Mouse (Mus musculus) heart, adult 11 months (tissue): Measurements from ENCODE around the gene 4930453N24Rik.
A peak's percentile ranks its signal among the peaks of the same experiment; 100 is the strongest.

Experiments
- DNase-seq: peaks from one replicate; pipeline ENCODE4 v3.0.0; 2022

Gene 4930453N24Rik

DNA sequence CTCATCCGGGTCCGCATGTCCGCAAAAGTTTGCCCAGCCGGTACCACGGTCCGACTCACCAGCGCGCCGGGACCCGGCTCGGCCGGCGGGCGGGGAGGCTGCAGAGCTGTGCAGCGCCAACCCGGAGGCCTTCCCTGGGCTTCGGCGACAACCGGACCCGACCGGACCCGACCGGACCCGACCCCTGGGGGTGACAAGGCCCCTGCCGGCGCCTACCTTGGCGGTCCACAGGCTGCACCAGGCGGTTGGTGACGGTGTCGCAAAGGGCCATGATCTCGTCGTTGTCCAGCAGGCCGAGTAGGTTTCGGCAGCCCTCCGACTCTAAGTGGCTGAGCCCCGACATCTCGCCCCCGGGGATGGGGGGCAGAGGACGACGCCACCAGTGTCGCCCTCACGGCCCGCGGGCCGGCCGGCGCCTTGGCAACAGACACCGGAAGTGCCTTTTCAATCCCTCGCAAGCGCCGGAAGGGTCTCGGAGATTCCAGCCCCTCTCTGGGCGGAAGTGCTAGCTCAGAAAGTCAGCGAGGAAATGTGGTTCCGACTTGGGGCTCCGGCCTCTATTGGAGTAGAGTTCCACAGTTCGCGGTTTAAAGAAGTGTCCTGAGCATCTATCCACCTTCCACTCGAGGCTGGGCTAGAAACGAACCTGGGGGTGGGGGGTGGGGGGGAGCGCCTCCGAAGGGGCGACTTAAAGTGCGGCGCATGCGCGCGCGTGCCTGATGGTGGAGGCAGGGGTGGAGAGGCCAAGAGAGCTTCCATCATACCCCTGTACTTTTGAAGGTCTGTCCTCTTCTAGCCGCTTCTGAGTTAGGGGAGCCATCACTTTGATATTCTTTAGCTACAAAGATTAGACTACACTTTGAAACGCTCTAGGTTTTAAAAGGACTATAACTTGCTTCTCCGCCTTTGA lies at the start of gene 4930453N24Rik:
Gene 4930453N24Rik, minus strand, starts transcription at position 641 of the 910 bp plus-strand sequence.
- DNase-seq, result peak; percentile 98

DNA sequence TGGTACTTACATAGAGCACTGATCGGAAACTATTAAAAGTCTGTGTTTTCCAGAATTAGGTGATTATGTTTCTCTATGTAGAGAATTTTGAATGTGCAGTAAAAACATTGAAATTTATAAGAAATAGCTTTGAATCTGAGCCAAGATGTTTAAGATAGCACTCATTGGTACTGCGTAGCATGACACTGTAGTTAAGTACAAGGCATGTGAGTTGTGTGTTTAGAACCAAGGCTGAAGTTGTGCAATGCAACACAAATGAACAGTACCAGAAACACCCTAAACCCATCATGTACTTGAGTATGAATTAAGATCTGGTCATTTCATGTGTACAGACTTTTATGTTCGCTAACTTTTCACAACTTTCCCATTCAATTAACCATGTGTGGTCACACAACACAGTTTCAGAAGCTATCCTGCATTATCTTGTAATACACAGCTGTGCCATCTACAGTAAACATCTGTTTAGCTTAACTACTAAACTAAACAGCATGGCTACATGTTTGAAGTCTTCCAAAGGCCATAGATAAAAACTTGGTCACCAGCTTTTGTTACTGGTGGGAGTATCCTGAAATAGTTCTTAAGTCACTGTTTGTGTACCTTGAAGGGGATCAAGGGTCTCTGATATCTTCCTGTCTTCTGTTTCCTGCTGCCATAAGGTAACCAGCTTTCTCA lies 46.3 kb upstream of the 4930453N24Rik start:
- DNase-seq, result no peak

DNA sequence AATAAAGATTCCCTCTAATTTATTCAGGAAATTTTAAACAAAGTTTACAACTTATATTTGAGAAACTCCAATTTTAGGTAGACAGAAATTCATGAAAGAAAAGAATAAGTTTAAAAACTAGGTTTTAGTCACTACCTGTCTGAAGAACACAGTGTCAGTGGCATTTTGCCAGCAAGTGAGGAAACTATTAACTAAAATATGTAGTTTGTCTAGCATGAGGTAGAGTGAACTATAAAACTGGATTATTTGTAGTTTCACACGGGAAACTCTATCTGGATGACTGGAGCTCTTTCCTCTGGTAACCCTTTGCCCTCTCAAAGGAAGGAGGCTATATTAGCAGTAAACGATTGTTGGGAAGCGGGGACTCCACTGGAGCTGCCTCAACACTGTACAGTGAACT lies 32.1 kb upstream of the 4930453N24Rik start:
- no peak for DNase-seq

DNA sequence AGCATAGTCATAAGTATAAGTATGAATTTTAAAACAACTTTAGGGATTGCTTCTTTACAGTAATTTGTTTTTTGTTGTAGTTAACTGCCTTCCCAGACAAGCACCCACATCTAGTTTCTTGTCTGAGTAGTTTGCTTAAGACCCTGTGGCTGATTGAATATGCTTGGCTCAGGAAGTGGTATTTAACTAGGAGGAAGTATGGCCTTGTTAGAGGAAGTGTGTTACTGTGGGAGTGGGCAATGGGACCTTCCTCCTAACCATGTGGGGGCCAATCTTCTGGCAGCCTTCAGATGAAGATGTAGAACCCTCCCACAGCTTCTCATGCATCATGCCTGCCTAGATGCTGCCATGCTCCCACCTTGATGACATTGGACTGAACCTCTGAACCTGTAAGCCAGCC lies 30.7 kb upstream of the 4930453N24Rik start:
- no peak for DNase-seq

DNA sequence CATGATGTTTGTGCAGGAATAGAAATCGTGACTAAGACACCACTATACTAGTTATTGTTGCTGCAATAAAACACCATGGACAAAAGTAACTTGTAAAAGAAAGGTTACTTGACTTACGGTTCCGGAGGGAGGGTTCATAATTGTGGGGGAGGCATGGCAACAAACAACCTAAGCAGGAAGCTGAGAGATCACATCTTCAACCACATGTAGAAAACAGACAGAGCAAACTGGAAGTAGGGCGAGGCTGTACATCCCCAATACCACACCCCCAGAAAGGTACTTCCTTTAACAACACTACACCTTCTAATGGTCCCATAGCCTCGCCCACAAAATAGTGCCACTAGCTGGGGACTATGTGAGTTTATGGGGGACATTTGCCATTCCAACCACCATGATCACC lies 29.4 kb upstream of the 4930453N24Rik start:
- DNase-seq, result peak; percentile 35

DNA sequence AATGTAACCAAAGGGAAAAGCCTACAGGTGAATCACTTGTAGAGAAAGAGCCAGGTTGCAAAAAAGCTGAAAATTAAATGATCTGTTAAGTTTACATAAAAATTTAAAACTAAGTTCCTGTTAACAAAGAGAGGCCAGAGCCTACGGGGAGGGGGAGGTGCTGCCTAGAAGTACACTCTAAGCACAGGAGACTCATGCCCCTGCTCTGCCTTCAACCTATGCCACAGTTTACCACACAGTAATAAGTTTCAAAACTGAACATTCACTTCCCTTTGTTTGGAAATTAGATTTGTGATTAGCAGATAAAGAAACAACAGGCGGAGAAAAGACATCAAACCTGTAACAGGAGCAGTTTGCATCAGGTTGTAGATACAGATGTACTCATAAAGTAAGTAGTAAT lies 23.8 kb upstream of the 4930453N24Rik start:
- no peak for DNase-seq

DNA sequence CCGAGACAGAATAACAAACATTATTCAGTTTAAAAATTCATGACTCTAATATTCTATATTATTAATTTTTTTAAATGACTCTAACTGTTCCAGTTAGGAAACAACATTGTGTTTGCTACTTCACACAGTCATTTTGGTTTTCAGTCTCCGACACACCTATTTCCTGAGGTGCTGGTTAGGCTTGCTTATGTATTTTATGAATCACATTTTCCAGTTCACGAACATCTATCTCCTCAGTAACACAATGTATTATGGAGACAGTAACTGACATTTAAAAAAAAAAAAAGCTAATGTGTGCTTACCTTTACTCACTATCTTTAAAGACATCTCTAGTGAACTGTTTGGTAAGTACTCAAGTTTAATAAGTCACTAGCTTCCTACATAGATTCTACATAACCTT lies 18.7 kb upstream of the 4930453N24Rik start:
- DNase-seq, result no peak

DNA sequence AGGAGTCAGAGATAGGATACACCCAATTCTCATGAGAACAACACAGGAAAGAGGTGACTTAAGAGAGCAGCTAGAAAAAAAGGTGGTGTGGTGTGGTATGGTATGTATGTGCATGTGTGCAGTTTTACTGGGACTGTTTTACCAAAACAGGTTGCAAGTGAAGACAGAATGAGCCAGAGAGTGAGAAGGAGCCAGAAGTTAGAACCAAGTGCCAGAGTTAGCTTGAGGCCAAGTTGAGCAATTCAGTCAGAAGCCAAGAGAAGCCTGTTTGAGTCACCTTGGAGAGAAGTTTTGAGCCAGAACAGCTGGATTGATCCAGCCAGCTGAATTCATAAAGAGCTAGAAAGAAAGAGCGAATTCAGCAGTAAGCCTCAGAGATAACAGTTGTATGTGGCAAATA lies 4.6 kb upstream of the 4930453N24Rik start:
- peak; percentile 53 for DNase-seq

DNA sequence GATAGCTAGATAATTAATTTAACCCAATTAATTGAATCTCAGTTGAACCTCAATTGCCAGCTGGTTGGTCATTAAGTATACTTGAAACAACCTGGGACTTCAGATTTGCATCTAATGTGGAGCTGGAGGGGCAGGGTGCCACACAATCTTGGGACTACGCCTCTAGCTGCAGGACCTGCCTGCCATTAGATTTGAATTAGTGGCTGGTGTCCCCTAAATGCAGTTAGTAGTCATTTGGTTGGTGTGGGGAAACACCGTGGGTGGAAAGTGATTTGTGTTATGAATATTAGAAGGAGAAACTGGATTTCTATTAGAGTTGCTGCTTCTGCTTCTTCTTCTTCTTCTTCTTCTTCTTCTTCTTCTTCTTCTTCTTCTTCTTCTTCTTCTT lies 464 bp upstream of the 4930453N24Rik start:
- peak; percentile 80 for DNase-seq

DNA sequence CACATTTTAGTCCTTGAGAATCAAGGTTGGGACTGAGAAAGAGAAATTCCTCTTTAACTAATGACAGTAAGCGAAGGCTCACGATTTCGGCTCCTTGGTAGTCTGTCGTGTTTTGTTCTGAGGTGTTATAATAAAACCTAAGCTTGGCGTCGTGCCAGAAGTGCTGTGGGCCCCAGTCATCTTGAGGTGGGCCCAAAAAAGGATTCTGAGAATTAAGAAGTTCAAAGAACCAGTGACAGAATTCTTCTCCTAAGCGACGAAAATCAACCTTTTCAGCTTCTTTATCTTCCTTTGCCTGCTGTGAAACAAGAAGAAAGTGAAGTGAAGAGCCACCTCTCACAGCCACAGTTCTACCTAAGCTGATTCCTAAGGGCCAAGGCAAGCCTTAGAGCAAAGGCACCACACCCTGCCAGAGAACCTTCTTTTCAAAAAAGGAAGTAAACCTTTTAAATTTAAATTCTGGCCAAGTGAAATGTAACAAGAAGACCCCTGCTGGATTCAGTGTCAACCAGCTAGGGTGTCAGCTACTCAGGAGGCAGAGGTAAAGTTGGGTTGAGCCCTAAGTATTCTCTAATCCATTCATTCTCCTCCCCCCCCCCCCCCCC lies 4.2 kb downstream of the 4930453N24Rik start:
- no peak for DNase-seq

DNA sequence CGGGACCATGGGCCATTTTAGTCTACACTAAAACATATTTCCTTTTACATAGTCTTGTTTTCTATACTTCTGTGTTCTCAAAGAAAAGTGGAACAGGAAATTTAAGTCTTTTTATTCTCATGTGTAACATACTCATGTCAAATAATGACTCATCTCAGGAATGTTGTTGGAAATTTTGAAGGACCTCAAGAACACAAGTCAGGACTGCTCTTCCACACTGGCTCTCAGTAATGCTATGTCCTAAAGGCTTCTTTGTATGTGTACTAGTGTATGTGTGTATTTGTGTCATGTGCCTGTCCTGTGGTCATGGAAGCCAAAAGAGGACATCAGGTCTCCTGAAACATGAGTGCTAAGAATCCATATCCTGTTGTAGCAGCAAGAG lies 11.7 kb downstream of the 4930453N24Rik start:
- no peak for DNase-seq

DNA sequence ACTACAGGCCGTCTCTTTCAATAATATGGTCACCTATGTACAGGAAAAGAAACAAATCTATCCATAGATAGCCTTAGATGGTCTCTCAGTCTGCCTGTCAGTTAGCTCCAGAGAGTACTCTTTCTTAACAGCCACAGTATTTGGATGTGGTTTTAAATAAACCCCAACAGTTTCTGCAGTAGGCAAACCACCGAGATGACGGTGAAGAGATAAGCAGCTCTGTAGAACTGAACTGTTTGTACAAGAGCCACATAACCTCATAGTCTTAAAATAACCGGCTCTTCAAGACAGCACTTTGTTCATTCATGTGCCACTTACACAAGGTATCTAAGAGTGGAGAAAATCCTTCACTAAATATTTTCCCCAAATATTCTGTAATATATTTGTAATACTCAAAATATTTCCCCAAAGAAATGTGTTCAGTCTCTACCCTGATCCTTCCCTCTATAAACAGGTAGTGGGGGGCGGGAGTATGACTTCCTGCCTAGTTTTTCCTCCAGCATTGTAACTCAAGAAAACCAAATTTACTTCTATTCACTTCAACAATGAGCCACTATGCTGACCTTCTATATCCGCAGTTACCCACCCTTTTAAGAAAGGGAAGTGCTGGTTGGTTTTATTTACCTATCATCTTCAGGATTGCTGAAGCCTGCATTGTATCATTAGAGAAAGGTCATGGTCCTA lies 12.3 kb downstream of the 4930453N24Rik start:
- DNase-seq, result no peak

DNA sequence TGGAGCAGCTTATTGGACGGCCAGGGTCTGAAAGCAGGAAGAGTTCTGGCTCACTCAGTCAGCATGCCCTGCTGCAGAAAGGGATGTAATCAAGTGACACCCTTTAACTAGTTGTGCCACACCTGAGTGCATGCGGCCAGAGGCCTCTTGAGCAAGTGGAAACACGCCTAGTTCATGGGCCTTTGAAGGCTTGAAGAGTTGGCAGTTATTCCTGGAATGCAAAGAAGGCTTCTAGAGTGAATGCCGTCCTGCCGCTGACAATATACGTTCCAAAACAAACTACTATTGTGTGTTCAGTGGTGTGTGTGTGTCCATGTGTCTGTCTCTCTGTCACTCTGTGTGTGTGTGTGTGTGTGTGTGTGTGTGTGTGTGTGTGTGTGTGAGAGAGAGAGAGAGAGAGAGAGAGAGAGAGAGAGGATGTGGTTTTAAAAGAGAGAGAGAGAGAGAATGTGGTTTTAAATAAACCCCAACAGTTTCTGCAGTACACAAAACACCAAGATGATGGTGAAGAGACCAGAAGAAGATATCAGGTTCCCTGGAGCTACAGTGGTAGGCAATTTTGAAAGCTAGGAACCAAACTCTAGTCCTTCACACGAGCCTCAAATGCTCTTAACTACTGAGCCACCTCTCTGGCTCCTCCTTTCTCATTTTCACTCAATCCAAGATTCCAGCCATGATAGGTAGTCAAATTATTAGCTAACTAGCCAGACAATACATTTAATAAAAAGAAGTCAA lies 13.1 kb downstream of the 4930453N24Rik start:
- DNase-seq, result no peak

DNA sequence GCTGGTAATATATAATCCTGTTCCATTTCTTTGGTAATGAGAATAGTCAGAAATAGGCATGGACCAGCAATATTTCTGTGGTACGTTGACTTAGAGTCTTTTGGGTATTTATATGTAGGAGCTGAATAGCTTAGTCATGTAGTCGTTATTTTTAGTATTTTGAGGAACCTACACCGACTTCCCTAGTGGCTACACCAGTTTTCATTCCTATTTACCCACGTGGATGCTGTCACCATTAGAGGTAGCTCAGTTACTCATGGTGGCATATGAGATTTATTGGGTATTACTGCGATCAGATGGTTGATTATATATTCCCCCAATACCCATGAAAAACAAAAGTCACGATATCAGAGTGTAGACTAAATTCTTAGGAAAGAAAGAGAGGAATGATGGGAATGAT lies 14.6 kb downstream of the 4930453N24Rik start:
- no peak for DNase-seq

DNA sequence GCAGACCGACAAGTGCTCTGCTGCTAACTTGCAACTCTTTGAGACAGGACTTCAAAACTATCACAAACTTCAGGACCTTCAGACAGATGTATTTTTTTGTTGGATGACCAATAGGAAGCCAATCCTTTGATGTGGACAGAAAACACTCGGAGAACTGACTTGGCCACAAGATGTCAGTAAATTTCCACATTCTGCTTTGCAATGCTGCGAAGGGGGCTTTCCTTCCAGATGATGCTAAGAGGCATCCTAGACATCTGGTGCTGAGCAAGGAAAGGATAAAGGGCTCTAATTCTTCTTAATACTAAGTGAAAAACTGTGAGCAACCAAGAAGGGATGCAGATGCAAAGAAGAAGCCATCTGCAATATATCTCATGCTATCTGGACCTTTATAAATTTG lies 16.2 kb downstream of the 4930453N24Rik start:
- DNase-seq, result no peak

DNA sequence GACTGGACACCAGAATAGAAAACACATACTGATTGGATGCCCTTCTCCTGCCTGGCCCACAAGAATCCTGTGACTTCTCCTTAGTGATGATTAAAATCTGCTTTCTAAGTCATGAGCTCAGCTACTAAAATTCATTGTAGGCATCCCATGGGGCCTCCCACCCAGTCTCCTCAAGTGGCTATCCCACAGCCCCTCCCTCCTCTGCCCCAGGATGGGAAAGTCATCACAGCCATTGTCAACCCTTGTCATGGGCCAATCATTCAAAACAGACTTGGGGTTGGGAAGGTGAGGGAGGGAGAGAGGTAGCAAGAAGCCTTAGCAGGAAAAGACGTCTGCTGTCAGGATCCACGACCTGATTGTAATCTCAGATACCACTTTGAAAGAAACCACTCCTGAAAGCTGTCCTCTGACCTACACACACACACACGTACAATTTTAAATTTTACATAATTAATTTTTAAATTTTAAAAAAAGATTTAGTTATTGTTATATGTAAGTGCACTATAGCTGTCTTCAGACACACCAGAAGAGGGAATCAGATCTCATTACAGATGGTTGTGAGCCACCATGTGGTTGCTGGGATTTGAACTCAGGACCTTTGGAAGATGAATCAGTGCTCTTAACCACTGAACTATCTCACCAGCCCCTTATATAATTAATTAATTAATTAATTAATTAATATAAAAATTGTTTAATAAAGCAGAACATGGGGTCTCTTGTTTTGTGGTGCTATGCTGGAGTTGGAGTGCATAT lies 16.8 kb downstream of the 4930453N24Rik start:
- DNase-seq, result no peak

DNA sequence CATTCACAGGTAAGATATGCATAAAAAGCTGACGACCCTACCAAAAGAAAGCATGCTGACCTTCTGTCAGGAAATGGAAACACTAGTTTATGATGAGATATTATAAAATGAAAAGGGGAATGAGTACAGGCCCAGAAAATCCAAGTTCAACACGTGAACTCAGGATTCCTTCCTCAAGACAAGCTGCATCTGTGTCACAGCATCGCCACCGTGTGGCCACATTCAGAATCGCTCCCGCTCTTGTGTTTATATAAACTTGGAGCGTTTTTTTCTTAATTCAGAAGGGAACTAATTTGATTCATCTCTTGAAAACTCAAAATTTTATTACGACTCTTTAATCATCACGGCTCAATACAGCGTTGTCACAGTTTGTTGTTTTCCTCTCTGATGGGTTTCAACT lies 22.7 kb downstream of the 4930453N24Rik start:
- no peak for DNase-seq

DNA sequence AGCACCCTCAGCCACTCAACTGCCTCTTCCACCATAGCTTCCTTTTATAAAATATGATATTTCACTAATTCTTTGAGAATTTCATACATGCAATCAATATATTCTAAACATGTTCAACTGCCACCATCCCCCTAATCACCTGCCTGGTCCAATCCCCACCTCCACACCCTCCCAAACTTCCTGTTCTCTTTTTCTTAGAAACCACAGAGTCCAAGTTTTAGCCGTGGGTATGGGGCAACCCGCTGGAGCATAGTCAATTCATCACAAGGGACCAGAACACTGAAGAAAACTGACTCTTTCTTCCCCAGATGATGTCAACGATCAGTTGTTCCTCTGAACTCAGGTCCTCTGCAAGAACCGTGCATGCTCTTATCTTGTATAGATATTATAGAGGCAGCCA lies 25.9 kb downstream of the 4930453N24Rik start:
- no peak for DNase-seq

DNA sequence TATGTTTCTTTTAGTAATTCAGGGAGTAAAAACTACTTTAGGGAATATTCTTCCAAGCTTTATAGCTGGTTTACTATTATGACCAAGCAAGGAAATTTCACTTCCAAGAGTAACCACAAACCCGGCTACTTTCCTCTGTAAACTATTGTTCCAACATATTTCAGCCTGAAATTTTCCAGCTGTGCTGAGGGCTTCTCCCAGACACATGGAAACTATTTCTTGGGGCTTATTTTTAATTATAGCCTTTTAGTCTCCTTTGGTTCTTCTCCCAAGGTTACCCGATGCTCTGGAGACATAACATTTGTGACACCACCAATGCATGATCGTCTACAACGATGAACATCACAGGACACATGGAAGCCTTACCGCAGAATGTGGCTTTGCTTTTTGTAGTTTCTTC lies 33.7 kb downstream of the 4930453N24Rik start:
- DNase-seq, result no peak

DNA sequence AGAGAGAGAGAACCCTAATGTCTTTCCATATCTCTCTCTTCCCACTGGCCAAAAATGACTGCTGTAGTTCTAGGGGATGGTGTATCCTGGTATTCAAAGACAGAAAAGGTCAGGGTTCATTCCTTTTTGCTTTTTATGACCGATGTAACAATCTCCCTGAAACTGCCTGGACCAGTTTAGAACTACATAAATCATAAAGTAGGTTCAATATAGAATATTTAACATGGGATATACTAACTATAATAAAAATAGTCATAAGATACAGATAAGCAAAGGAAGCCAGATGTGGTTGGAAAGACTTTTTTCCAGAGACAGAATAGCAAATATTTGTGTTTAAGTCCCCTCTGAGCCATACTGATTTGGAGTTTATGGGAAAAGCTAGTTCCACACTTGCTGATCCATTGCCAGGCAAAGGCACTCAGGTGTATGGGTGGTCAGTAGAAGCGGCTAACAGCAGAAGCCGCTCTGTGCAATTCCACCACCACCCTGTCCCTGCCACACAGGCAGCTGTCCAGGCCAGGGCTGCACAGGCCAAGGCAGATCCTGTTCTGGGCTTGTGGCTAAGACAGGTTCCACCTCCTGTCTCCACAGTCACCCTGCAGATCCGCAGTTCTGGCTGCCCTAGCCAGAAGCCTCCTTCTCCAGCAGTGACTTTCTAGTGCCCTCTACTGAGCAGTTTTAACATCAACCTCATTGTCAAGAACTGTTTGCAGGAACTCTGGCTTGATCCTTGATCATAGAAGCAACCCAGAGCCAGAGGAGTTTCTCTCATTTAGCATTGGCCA lies 47.5 kb downstream of the 4930453N24Rik start:
- DNase-seq, result peak; percentile 87

DNA sequence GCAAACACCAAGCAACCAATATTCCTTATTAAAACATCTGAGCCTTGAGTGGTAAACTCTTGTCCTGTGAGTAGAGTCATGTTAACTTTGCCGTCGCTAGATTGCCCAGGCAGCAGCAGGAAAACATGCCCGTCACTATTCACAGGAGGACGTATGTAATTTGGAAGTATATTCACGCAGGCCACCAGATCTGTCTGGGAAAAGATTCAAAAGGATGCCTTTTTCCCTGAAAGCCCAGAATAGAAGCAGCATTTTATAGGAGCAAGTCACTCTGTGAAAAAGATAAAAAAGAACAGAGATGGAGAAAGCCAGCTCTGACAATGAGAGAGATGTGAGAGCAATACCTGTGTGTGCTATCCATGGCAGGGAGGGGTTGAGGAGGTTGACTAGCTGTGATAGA lies 49.4 kb downstream of the 4930453N24Rik start:
- DNase-seq, result no peak
